Comparison of ENCODE assay signal across 23 mouse cellular contexts in genomic region chr11:24628619-24629018, GRCm38 (mm10).
DNase-seq lines count a peak whose midpoint lies in the region; ATAC-seq and TF ChIP-seq lines count a peak whose summit lies in the region.
"Had no signal": no experiment of that assay in that cellular context is flagged by ENCODE, and none has a peak within 500 bp of the region (broad histone marks: within the 10 kb centered on the region; RNA-seq: fewer than 3 reads in every experiment).

No protein-coding gene starts in this region.

- 0 out of 2 replicates have a peak overlapping the region, but pooled peaks have one; percentile 27 for H3K27ac ChIP-seq in forebrain, embryonic 12.5 days
- H3K27ac ChIP-seq in forebrain, postnatal 0 days (ENCODE audit: low read depth, low read length), result no peak overlapping the region
- no peak overlapping the region for H3K27ac ChIP-seq in intestine, embryonic 14.5 days (ENCODE audit: low read depth)
- H3K27ac ChIP-seq in intestine, postnatal 0 days (ENCODE audit: low read depth, low read length), result no peak overlapping the region
- H3K27ac ChIP-seq in forebrain, embryonic 14.5 days (ENCODE audit: low read depth, low read length), result no peak overlapping the region
- no peak overlapping the region for H3K27ac ChIP-seq in liver, postnatal 0 days (ENCODE audit: low read depth)
- H3K27ac ChIP-seq: embryonic facial prominence, embryonic 15.5 days; heart, embryonic 13.5 days; macrophage; stomach, embryonic 15.5 days had no signal

- no peak for TF ChIP-seq EP300 in liver, postnatal 0 days (IDR thresholded peaks at IDR 0.05; ENCODE audit: low read depth)

- H3K27me3 ChIP-seq in forebrain, embryonic 12.5 days, result no peaks in the 10 kb centered on the region
- no peaks in the 10 kb centered on the region for H3K27me3 ChIP-seq in forebrain, postnatal 0 days (ENCODE audit: insufficient read depth, low read length)
- no peaks in the 10 kb centered on the region for H3K27me3 ChIP-seq in intestine, embryonic 14.5 days (replicated peaks; ENCODE audit: control insufficient read depth, insufficient read depth, low read length)
- H3K27me3 ChIP-seq in intestine, postnatal 0 days (replicated peaks; ENCODE audit: control insufficient read depth, insufficient read depth, low read length), result no peaks in the 10 kb centered on the region
- H3K27me3 ChIP-seq in forebrain, embryonic 14.5 days (replicated peaks; ENCODE audit: control insufficient read depth, insufficient read depth, low read length), result no peaks in the 10 kb centered on the region
- H3K27me3 ChIP-seq in liver, postnatal 0 days (ENCODE audit: insufficient read depth, low read length), result 0 out of 2 replicates have a peak, but pooled peaks cover under 1% of the 10 kb centered on the region
- H3K27me3 ChIP-seq: embryonic facial prominence, embryonic 15.5 days; heart, embryonic 13.5 days; stomach, embryonic 15.5 days had no signal

- H3K9ac ChIP-seq in forebrain, embryonic 12.5 days, result no peak overlapping the region
- no peak overlapping the region for H3K9ac ChIP-seq in forebrain, postnatal 0 days
- no peak overlapping the region for H3K9ac ChIP-seq in intestine, embryonic 14.5 days (ENCODE audit: low read length)
- no peak overlapping the region for H3K9ac ChIP-seq in intestine, postnatal 0 days (ENCODE audit: low read depth, low read length)
- H3K9ac ChIP-seq in forebrain, embryonic 14.5 days (ENCODE audit: low read length), result no peak overlapping the region
- no peak overlapping the region for H3K9ac ChIP-seq in liver, postnatal 0 days (replicated peaks)
- H3K9ac ChIP-seq: embryonic facial prominence, embryonic 15.5 days; heart, embryonic 13.5 days; stomach, embryonic 15.5 days had no signal

- no peak for TF ChIP-seq CTCF in forebrain, postnatal 0 days (IDR thresholded peaks at IDR 0.05; ENCODE audit: low read depth)
- TF ChIP-seq CTCF in intestine, postnatal 0 days (IDR thresholded peaks at IDR 0.05; ENCODE audit: low read depth), result no peak
- no peak for TF ChIP-seq CTCF in liver, postnatal 0 days (IDR thresholded peaks at IDR 0.05; ENCODE audit: low read depth)

- H3K4me2 ChIP-seq in forebrain, embryonic 12.5 days, result no peak overlapping the region
- H3K4me2 ChIP-seq in forebrain, postnatal 0 days (ENCODE audit: low read depth), result no peak overlapping the region
- H3K4me2 ChIP-seq in intestine, embryonic 14.5 days (ENCODE audit: low read length), result no peak overlapping the region
- no peak overlapping the region for H3K4me2 ChIP-seq in intestine, postnatal 0 days (replicated peaks; ENCODE audit: low read depth)
- H3K4me2 ChIP-seq in forebrain, embryonic 14.5 days (ENCODE audit: low read length), result no peak overlapping the region
- H3K4me2 ChIP-seq in liver, postnatal 0 days (ENCODE audit: low read depth, low read length), result no peak overlapping the region
- H3K4me2 ChIP-seq: embryonic facial prominence, embryonic 15.5 days; heart, embryonic 13.5 days; stomach, embryonic 15.5 days had no signal

- peak; percentile 56; the same call in 1 of the 2 replicates for ATAC-seq in forebrain, embryonic 12.5 days (ENCODE audit: low FRiP score)
- ATAC-seq in forebrain, postnatal 0 days, result no peak
- ATAC-seq in intestine, embryonic 14.5 days (replicated peaks; ENCODE audit: low FRiP score, low TSS enrichment, low read depth), result no peak
- ATAC-seq in intestine, postnatal 0 days, result no peak
- 0 out of 2 replicates have a peak, but pooled peaks have one; percentile 30 for ATAC-seq in forebrain, embryonic 14.5 days
- no peak for ATAC-seq in liver, postnatal 0 days
- ATAC-seq: CD4-positive, CD25-positive, alpha-beta regulatory T cell, adult 4 months; hindbrain, embryonic 16.5 days; intestine, embryonic 16.5 days; lung, postnatal 0 days; midbrain, embryonic 16.5 days had no signal

- WGBS in forebrain, embryonic 12.5 days, result 14% methylated on average over 5 of the region's 5 CpGs
- 18% methylated on average over 5 of the region's 5 CpGs for WGBS in forebrain, postnatal 0 days
- WGBS in intestine, embryonic 14.5 days, result 63% methylated on average over 5 of the region's 5 CpGs
- WGBS in intestine, postnatal 0 days, result 85% methylated on average over 5 of the region's 5 CpGs
- WGBS in forebrain, embryonic 14.5 days, result 6% methylated on average over 5 of the region's 5 CpGs
- WGBS in liver, postnatal 0 days (ENCODE audit: insufficient replicate concordance), result 78% methylated on average over 5 of the region's 5 CpGs

- H3K9me3 ChIP-seq in forebrain, embryonic 12.5 days, result no peaks in the 10 kb centered on the region
- H3K9me3 ChIP-seq in forebrain, postnatal 0 days (ENCODE audit: low read length), result no peaks in the 10 kb centered on the region
- H3K9me3 ChIP-seq in intestine, embryonic 14.5 days (ENCODE audit: control insufficient read depth, low read length), result no peaks in the 10 kb centered on the region
- H3K9me3 ChIP-seq in intestine, postnatal 0 days (ENCODE audit: control insufficient read depth), result no peaks in the 10 kb centered on the region
- no peaks in the 10 kb centered on the region for H3K9me3 ChIP-seq in forebrain, embryonic 14.5 days (replicated peaks; ENCODE audit: control insufficient read depth, low read length)
- no peaks in the 10 kb centered on the region for H3K9me3 ChIP-seq in liver, postnatal 0 days (ENCODE audit: low read length)
- H3K9me3 ChIP-seq: embryonic facial prominence, embryonic 15.5 days; heart, embryonic 13.5 days; stomach, embryonic 15.5 days had no signal

- no peaks in the 10 kb centered on the region for H3K36me3 ChIP-seq in forebrain, embryonic 12.5 days (replicated peaks)
- H3K36me3 ChIP-seq in forebrain, postnatal 0 days (ENCODE audit: insufficient read depth), result no peaks in the 10 kb centered on the region
- no peaks in the 10 kb centered on the region for H3K36me3 ChIP-seq in intestine, embryonic 14.5 days (ENCODE audit: control insufficient read depth, insufficient read depth, low read length)
- no peaks in the 10 kb centered on the region for H3K36me3 ChIP-seq in intestine, postnatal 0 days (ENCODE audit: control insufficient read depth, insufficient read depth)
- H3K36me3 ChIP-seq in forebrain, embryonic 14.5 days (ENCODE audit: control insufficient read depth, insufficient read depth, low read length), result no peaks in the 10 kb centered on the region
- no peaks in the 10 kb centered on the region for H3K36me3 ChIP-seq in liver, postnatal 0 days (replicated peaks; ENCODE audit: insufficient read depth, low read length)
- H3K36me3 ChIP-seq: embryonic facial prominence, embryonic 15.5 days; heart, embryonic 13.5 days; stomach, embryonic 15.5 days had no signal

- peaks cover 14% of the 10 kb centered on the region for H3K4me1 ChIP-seq in forebrain, embryonic 12.5 days
- H3K4me1 ChIP-seq in forebrain, postnatal 0 days (ENCODE audit: insufficient read depth), result no peaks in the 10 kb centered on the region
- H3K4me1 ChIP-seq in intestine, embryonic 14.5 days (replicated peaks; ENCODE audit: control insufficient read depth, insufficient read depth, low read length), result no peaks in the 10 kb centered on the region
- no peaks in the 10 kb centered on the region for H3K4me1 ChIP-seq in intestine, postnatal 0 days (replicated peaks; ENCODE audit: control insufficient read depth, insufficient read depth, low read length)
- peaks cover 10% of the 10 kb centered on the region for H3K4me1 ChIP-seq in forebrain, embryonic 14.5 days (ENCODE audit: control insufficient read depth, insufficient read depth, low read length)
- no peaks in the 10 kb centered on the region for H3K4me1 ChIP-seq in liver, postnatal 0 days (ENCODE audit: insufficient read depth)
- H3K4me1 ChIP-seq: embryonic facial prominence, embryonic 15.5 days; heart, embryonic 13.5 days; stomach, embryonic 15.5 days had no signal

- no peak overlapping the region for H3K4me3 ChIP-seq in forebrain, embryonic 12.5 days (replicated peaks)
- no peak overlapping the region for H3K4me3 ChIP-seq in forebrain, postnatal 0 days (ENCODE audit: low read depth, low read length)
- H3K4me3 ChIP-seq in intestine, embryonic 14.5 days (ENCODE audit: low read depth, low read length), result no peak overlapping the region
- H3K4me3 ChIP-seq in intestine, postnatal 0 days (ENCODE audit: low read depth, low read length), result no peak overlapping the region
- H3K4me3 ChIP-seq in forebrain, embryonic 14.5 days (ENCODE audit: low read depth, low read length), result no peak overlapping the region
- no peak overlapping the region for H3K4me3 ChIP-seq in liver, postnatal 0 days (ENCODE audit: low read depth, low read length)
- H3K4me3 ChIP-seq: embryonic facial prominence, embryonic 15.5 days; heart, embryonic 13.5 days; myocyte; stomach, embryonic 15.5 days had no signal

- DNase-seq in forebrain, postnatal 0 days, result no peak
- peak; percentile 29 for DNase-seq in intestine, embryonic 14.5 days (ENCODE audit: low spot score)
- peak; percentile 8 for DNase-seq in forebrain, embryonic 14.5 days (ENCODE audit: low spot score)
- DNase-seq in layer of hippocampus, postnatal 25 days (ENCODE audit: extremely low spot score in 1 of 2, low spot score in 1 of 2), result no peak
- no peak for DNase-seq in liver, postnatal 0 days
- DNase-seq: adrenal gland, postnatal 25 days; cerebellum, adult 11 months; cerebellum, adult 9-11 months; heart, postnatal 4 days; kidney, postnatal 36 days; thymus, adult 2 months had no signal

Comparison
In these comparisons a context has a peak if more than half of its experiments do, and no peak if none do; other contexts are left out.
1. ATAC-seq: peak in forebrain, embryonic 12.5 days (single experiment) and forebrain, embryonic 14.5 days (single experiment); none in forebrain, postnatal 0 days (single experiment), intestine, embryonic 14.5 days (single experiment), intestine, postnatal 0 days (single experiment) and liver, postnatal 0 days (single experiment).
2. DNase-seq: peak in intestine, embryonic 14.5 days (single experiment) and forebrain, embryonic 14.5 days (single experiment); none in forebrain, postnatal 0 days (single experiment), layer of hippocampus, postnatal 25 days (0 of 2) and liver, postnatal 0 days (single experiment).